Mouse (Mus musculus) embryonic fibroblast, embryonic 13.5 days (primary cell): ENCODE data around the gene Cep170b.

Experiments used
- CTCF ChIP-seq: IDR thresholded peaks from 2 replicates; pipeline ENCODE4 v1.5.1; 2011; ENCODE audit warnings: mild to moderate bottlenecking, control low read depth, low read length, moderate library complexity, borderline replicate concordance; ENCODE audit not compliant: insufficient read depth
- POLR2A ChIP-seq: IDR thresholded peaks from 2 replicates; pipeline ENCODE4 v1.6.1; 2011; ENCODE audit warnings: low read depth, mild to moderate bottlenecking, control low read depth, low read length, moderate library complexity

GRCm38 (mm10) chr12:112722240-112723027 is 2.2 kb downstream of the Cep170b start:
- no peak for TF ChIP-seq CTCF
- no peak for TF ChIP-seq POLR2A
